7 mouse cellular contexts compared by ENCODE assay signal in the genomic region with DNA sequence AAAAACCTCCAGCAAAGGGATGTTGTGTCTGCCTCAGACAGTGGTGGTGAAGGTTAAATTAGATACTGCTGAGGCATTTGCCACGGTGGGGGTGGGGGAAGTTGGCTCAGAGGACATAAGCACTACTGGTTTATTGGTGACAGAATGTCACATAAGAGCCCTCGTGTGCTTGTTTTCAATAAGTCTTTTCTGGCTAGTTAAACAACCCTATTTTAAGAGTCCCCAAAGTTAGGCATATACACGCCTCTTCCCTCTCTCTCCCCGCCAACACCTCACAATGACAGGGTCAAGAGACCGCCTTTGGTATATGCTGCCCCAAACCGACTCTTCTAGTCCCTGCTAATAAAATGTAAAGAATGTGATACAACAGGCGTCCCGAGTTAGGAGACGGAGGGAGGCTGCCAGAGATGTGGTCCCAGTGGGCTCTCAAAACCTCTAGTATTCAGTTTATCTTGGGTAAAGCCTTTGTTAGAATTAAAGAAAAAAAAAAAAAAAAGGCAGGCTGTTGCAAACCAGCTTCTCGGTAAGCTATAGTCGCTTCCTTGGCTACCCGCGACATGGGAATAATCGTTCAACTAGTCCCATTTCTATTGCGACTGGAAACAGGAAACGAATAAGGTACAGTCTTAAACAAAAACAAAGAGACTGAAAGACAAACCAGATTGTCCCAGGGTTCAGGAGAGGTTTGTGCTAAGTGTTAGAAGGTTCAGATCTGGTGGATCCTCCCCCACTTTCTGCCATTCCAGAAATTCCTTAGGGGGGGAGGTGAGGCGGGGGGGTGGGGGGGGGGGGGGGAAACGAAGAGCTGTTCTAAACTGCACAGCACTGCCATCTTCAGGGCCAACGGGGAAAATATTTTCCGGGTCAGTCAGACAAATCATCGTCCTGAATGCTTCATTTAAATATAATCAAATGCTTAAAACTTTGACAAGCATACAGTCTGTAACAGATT.
DNase-seq lines count a peak whose midpoint lies in the region; ATAC-seq lines count a peak whose summit lies in the region.

No protein-coding gene starts in this region.

- peak; percentile 67 for ATAC-seq in megakaryocyte, adult 5-6 weeks (ENCODE audit: poor library complexity, severe bottlenecking)

- DNase-seq in WW6 (ENCODE audit: low read depth, low spot score) = peak; percentile 24
- DNase-seq in cerebellum, postnatal 25 days = peak; percentile 66 to 83
- DNase-seq in gastrocnemius, postnatal 10 days = peak; percentile 79
- DNase-seq in hindlimb bud, embryonic 11.5 days (ENCODE audit: extremely low spot score, low read depth, low spot score) = peak; percentile 75
- DNase-seq in left cerebral cortex, adult 8-10 months (ENCODE audit: low spot score in 2 of 2) = peak; percentile 8 to 40
- DNase-seq in right cerebral cortex, postnatal 25 days = peak; percentile 27

Comparison
In these comparisons a context has a peak if more than half of its experiments do, and no peak if none do; other contexts are left out.
1. Peak in every context shown above with its lines: DNase-seq and ATAC-seq.
2. DNase-seq: peak in every context shown above with its lines; median percentile 79 in gastrocnemius, postnatal 10 days; 75 in hindlimb bud, embryonic 11.5 days; 74 in cerebellum, postnatal 25 days; 27 in right cerebral cortex, postnatal 25 days; 24 in WW6; 24 in left cerebral cortex, adult 8-10 months.